Mouse (Mus musculus): ENCODE data around the gene Gm47995. TPM values are rescaled to one million over a fixed set of nuclear protein-coding genes. Genes with fewer than 3 reads are reported as not detected.
"Not testable (repeated sequence)": the region's sequence is repeated elsewhere in the genome, so short reads cannot be mapped to it uniquely, and the experiment has no call there.

Gene Gm47995
- polyA plus RNA-seq, 1 experiment from 2014 or later: not detected

DNA sequence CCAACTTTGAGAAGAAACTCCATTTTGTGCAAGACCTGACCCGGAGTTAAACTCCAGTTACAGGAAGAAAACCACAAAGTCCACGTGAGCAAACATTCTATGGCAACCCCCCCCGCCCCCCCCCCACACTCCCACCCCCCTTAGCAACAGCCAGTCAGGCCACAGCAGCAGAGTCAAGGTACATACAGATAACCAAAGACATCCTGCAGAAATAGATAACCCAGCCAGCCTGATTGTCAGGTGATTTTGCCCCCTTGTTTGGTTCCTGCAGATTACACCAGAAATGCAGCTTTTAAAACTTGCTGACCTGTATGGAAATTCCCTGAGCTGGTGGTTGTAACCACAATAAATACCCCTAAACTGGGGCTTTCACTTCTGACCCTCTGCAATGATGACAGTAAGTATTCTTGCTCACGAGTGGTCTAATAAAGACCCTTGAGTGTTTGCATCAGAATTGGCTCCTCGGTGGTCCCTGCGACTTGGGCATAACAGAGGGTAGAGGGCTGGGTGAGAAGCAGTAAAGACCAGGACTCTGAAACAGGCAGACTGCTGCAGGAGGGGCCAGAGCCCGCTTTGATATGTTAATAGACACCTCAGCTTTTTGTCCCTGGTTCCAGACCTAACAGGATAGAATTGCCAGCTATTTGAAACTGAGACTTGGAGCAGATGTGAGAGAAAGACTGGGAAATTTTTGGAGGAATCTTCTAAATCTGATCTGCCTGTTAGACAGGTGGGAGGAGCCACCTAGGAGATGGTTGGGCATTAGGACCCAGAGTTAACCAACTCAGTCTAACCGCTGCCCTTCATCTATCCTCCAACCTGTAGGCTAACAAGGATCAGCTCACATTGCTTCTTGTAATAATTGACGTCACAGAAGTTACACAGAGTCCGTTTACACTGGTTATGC, 21.0 kb upstream of the Gm47995 start:
- Histone ChIP-seq H3K27ac (replicated peaks in 1 of 2; ENCODE audit: control insufficient read depth in 1 of 2, insufficient read depth in 1 of 2, low read depth in 2 of 2, low read length in 2 of 2) (0 out of 4 replicates have a peak overlapping the region, but pooled peaks have one; percentile 16 to 50), H3K27me3 (ENCODE audit: control insufficient read depth, insufficient read depth, low read length) (no peaks in the 10 kb centered on the region), H3K36me3 (ENCODE audit: control insufficient read depth, insufficient read depth, low read length) (no peaks in the 10 kb centered on the region)

DNA sequence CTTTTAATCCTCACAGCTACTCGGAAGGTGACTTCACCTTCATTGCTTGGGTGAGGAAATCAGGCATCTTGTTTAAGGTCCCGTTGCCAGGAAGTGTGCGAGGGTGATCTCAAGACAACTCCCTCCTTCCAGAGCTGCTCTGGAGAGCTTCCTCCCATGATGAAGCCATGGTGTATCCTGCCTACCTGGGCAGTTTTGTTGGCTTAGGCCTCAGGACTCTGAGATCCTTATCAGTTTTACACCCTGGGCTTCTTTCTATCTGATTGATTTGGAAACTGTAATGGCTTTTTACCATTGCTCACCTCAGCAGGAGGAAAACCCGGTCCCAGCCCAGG, 20.3 kb upstream of the Gm47995 start:
- no peak overlapping the region for H3K9ac ChIP-seq (ENCODE audit: low read length)

More for the DNA sequence above, 21.0 kb upstream of the Gm47995 start:
- Histone ChIP-seq H3K9ac (ENCODE audit: low read length) (no peak overlapping the region), H3K4me1 (ENCODE audit: control insufficient read depth in 2 of 2, insufficient read depth in 2 of 2, low read length in 2 of 2) (peaks cover 4 to 8% of the 10 kb centered on the region in 2 experiments; a peak in 3 of 4 replicates), H3K4me2 (ENCODE audit: low read length) (peak overlapping the region; percentile 62), H3K4me3 (ENCODE audit: control insufficient read depth in 1 of 2, insufficient read depth in 1 of 2, low read depth in 1 of 2, low read length in 2 of 2) (peak overlapping the region in 1 of 2 experiments; percentile 27; a peak in 2 of 4 replicates), H3K9me3 (ENCODE audit: control insufficient read depth, low read length) (no peaks in the 10 kb centered on the region)
- peak; percentile 64; the same call in 1 of the 2 replicates for ATAC-seq (ENCODE audit: insufficient number of reproducible peaks, insufficient read depth, low FRiP score, low read depth)
- 11% methylated on average over 10 of the region's 10 CpGs for WGBS

GRCm38 (mm10) chr1:151178505-151179083, 19.7 kb upstream of the Gm47995 start:
- no peak overlapping the region for H3K4me2 ChIP-seq (ENCODE audit: low read length)
- H3K36me3 ChIP-seq (ENCODE audit: control insufficient read depth, insufficient read depth, low read length): no peaks in the 10 kb centered on the region
- H3K4me3 ChIP-seq (ENCODE audit: control insufficient read depth in 1 of 2, insufficient read depth in 1 of 2, low read depth in 1 of 2, low read length in 2 of 2): no peak overlapping the region
- ATAC-seq (ENCODE audit: insufficient number of reproducible peaks, insufficient read depth, low FRiP score, low read depth): no peak
- WGBS: 77% methylated on average over 2 of the region's 2 CpGs
- H3K4me1 ChIP-seq (ENCODE audit: control insufficient read depth in 2 of 2, insufficient read depth in 2 of 2, low read length in 2 of 2): peaks cover 4 to 8% of the 10 kb centered on the region in 2 experiments; a peak in 3 of 4 replicates
- no peak overlapping the region for H3K27ac ChIP-seq (replicated peaks in 1 of 2; ENCODE audit: control insufficient read depth in 1 of 2, insufficient read depth in 1 of 2, low read depth in 2 of 2, low read length in 2 of 2)
- H3K27me3 ChIP-seq (ENCODE audit: control insufficient read depth, insufficient read depth, low read length): no peaks in the 10 kb centered on the region
- no peak overlapping the region for H3K9ac ChIP-seq (ENCODE audit: low read length)
- H3K9me3 ChIP-seq (ENCODE audit: control insufficient read depth, low read length): no peaks in the 10 kb centered on the region

More for the DNA sequence above, 20.3 kb upstream of the Gm47995 start:
- H3K36me3 ChIP-seq (ENCODE audit: control insufficient read depth, insufficient read depth, low read length): no peaks in the 10 kb centered on the region
- ATAC-seq (ENCODE audit: insufficient number of reproducible peaks, insufficient read depth, low FRiP score, low read depth): no peak
- 30% methylated on average over 4 of the region's 4 CpGs for WGBS
- H3K4me2 ChIP-seq (ENCODE audit: low read length): peak overlapping the region; percentile 62
- H3K27ac ChIP-seq (replicated peaks in 1 of 2; ENCODE audit: control insufficient read depth in 1 of 2, insufficient read depth in 1 of 2, low read depth in 2 of 2, low read length in 2 of 2): peak overlapping the region in 1 of 2 experiments; percentile 50; a peak in 1 of 4 replicates
- H3K27me3 ChIP-seq (ENCODE audit: control insufficient read depth, insufficient read depth, low read length): no peaks in the 10 kb centered on the region
- H3K4me3 ChIP-seq (ENCODE audit: control insufficient read depth in 1 of 2, insufficient read depth in 1 of 2, low read depth in 1 of 2, low read length in 2 of 2): peak overlapping the region in 1 of 2 experiments; percentile 27; a peak in 2 of 4 replicates
- no peaks in the 10 kb centered on the region for H3K9me3 ChIP-seq (ENCODE audit: control insufficient read depth, low read length)
- peaks cover 4 to 8% of the 10 kb centered on the region in 2 experiments; a peak in 3 of 4 replicates for H3K4me1 ChIP-seq (ENCODE audit: control insufficient read depth in 2 of 2, insufficient read depth in 2 of 2, low read length in 2 of 2)

DNA sequence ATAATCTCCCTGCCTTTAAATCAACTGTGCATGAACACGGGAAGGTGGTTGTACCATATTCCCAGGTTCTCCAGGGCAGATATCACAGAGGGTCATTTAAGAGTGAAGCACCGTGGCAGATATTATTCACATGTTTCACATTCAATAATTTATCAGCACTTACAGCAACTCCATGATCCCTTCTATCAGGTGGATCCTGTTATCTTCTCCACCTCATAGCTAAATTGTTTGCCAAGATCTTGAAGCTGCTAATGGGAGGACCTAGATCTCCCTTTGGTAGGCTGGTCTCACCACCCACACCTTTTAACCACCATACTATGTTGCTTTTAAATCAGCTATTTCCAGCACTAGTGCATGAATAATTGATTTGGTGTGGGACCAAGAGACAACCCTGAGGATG, 18.1 kb upstream of the Gm47995 start:
- WGBS: 88% methylated on average over 2 of the region's 2 CpGs
- no peaks in the 10 kb centered on the region for H3K9me3 ChIP-seq (ENCODE audit: control insufficient read depth, low read length)

DNA sequence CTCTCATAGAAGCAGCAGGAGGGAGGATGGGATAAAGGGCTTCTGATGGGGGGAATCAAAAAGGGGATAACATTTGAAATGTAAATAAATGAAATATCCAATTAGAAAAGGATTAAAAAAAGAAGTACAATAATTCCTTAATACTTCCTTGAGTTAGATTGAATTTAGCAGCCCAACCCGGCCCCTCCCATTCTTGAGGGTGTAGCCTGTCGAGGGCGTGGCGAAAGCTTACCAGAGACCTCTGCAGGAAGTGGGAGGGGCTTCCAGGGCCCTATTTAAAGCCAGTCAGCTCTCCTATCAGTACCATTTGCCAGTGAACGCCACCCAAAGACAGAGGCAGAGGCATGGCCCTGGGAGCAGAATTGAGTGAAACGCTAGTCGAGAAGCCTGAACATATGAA, 16.0 kb upstream of the Gm47995 start, which contains the start of gene Gm47985:
Gene Gm47985, plus strand, starts transcription at position 272 of the 400 bp plus-strand sequence.
- H3K4me3 ChIP-seq (ENCODE audit: control insufficient read depth in 1 of 2, insufficient read depth in 1 of 2, low read depth in 1 of 2, low read length in 2 of 2); H3K9ac ChIP-seq (ENCODE audit: low read length); ATAC-seq (ENCODE audit: insufficient number of reproducible peaks, insufficient read depth, low FRiP score, low read depth); H3K36me3 ChIP-seq (ENCODE audit: control insufficient read depth, insufficient read depth, low read length); H3K9me3 ChIP-seq (ENCODE audit: control insufficient read depth, low read length); H3K4me1 ChIP-seq (ENCODE audit: control insufficient read depth in 2 of 2, insufficient read depth in 2 of 2, low read length in 2 of 2); H3K4me2 ChIP-seq (ENCODE audit: low read length); H3K27ac ChIP-seq (replicated peaks in 1 of 2; ENCODE audit: control insufficient read depth in 1 of 2, insufficient read depth in 1 of 2, low read depth in 2 of 2, low read length in 2 of 2); H3K27me3 ChIP-seq (ENCODE audit: control insufficient read depth, insufficient read depth, low read length): not testable (repeated sequence)
- WGBS: no CpG with 5 or more reads among the region's 7 CpGs

More for the DNA sequence above, 18.1 kb upstream of the Gm47995 start:
- H3K27ac ChIP-seq (replicated peaks in 1 of 2; ENCODE audit: control insufficient read depth in 1 of 2, insufficient read depth in 1 of 2, low read depth in 2 of 2, low read length in 2 of 2): no peak overlapping the region
- H3K4me3 ChIP-seq (ENCODE audit: control insufficient read depth in 1 of 2, insufficient read depth in 1 of 2, low read depth in 1 of 2, low read length in 2 of 2): no peak overlapping the region
- no peaks in the 10 kb centered on the region for H3K27me3 ChIP-seq (ENCODE audit: control insufficient read depth, insufficient read depth, low read length)
- H3K9ac ChIP-seq (ENCODE audit: low read length): no peak overlapping the region
- H3K36me3 ChIP-seq (ENCODE audit: control insufficient read depth, insufficient read depth, low read length): no peaks in the 10 kb centered on the region
- H3K4me2 ChIP-seq (ENCODE audit: low read length): no peak overlapping the region
- H3K4me1 ChIP-seq (ENCODE audit: control insufficient read depth in 2 of 2, insufficient read depth in 2 of 2, low read length in 2 of 2): peaks cover 4 to 8% of the 10 kb centered on the region in 2 experiments; a peak in 3 of 4 replicates
- ATAC-seq (ENCODE audit: insufficient number of reproducible peaks, insufficient read depth, low FRiP score, low read depth): no peak

DNA sequence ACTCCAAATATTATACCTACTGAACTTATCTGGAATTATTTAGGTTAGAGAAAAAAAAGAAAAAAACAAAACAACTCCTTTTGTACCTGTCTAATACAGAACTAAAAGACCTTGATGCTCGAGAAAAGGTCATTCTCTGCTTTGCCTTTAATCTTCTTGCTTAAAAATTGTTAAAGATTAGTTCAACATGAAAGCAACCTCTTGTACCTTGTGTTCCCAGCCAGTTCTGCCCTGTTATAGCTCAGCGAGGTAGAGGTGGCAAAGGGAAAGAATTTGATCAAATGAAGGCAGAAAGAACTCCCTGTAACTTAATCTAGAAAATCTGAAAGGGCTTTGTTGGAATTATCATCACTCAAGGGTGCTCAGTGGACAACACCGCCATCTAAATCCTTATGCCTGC, 12.1 kb upstream of the Gm47995 start:
- not testable (repeated sequence) for H3K9me3 ChIP-seq (ENCODE audit: control insufficient read depth, low read length); H3K36me3 ChIP-seq (ENCODE audit: control insufficient read depth, insufficient read depth, low read length); H3K9ac ChIP-seq (ENCODE audit: low read length); H3K4me2 ChIP-seq (ENCODE audit: low read length); H3K27me3 ChIP-seq (ENCODE audit: control insufficient read depth, insufficient read depth, low read length); H3K4me3 ChIP-seq (ENCODE audit: control insufficient read depth in 1 of 2, insufficient read depth in 1 of 2, low read depth in 1 of 2, low read length in 2 of 2); H3K4me1 ChIP-seq (ENCODE audit: control insufficient read depth in 2 of 2, insufficient read depth in 2 of 2, low read length in 2 of 2); ATAC-seq (ENCODE audit: insufficient number of reproducible peaks, insufficient read depth, low FRiP score, low read depth); H3K27ac ChIP-seq (replicated peaks in 1 of 2; ENCODE audit: control insufficient read depth in 1 of 2, insufficient read depth in 1 of 2, low read depth in 2 of 2, low read length in 2 of 2)
- 70% methylated on average over 3 of the region's 3 CpGs for WGBS

- 44% methylated on average over 4 of the region's 4 CpGs for WGBS
- H3K36me3 ChIP-seq (ENCODE audit: control insufficient read depth, insufficient read depth, low read length); H3K27me3 ChIP-seq (ENCODE audit: control insufficient read depth, insufficient read depth, low read length); H3K4me3 ChIP-seq (ENCODE audit: control insufficient read depth in 1 of 2, insufficient read depth in 1 of 2, low read depth in 1 of 2, low read length in 2 of 2); H3K9ac ChIP-seq (ENCODE audit: low read length); ATAC-seq (ENCODE audit: insufficient number of reproducible peaks, insufficient read depth, low FRiP score, low read depth); H3K9me3 ChIP-seq (ENCODE audit: control insufficient read depth, low read length); H3K4me2 ChIP-seq (ENCODE audit: low read length); H3K4me1 ChIP-seq (ENCODE audit: control insufficient read depth in 2 of 2, insufficient read depth in 2 of 2, low read length in 2 of 2); H3K27ac ChIP-seq (replicated peaks in 1 of 2; ENCODE audit: control insufficient read depth in 1 of 2, insufficient read depth in 1 of 2, low read depth in 2 of 2, low read length in 2 of 2): not testable (repeated sequence)
Observed at GRCm38 (mm10) chr1:151186879-151187424, 11.3 kb upstream of the Gm47995 start.

Measured in heart, embryonic 14.5 days (tissue).